Mouse (Mus musculus): ENCODE data around the gene Castor1.
"Not testable (repeated sequence)": the region's sequence is repeated elsewhere in the genome, so short reads cannot be mapped to it uniquely, and the experiment has no call there.

Gene Castor1

GRCm38 (mm10) chr11:4217914-4218629 lies at the start of gene Castor1:
Castor1 (plus strand) TSS chr11:4218225.
- DNase-seq (ENCODE audit: low spot score in 2 of 2): peak; percentile 56 to 57

GRCm38 (mm10) chr11:4174586-4174985 lies 43.4 kb upstream of the Castor1 start:
- peak; percentile 40 to 74 for DNase-seq (ENCODE audit: low spot score in 2 of 2)

GRCm38 (mm10) chr11:4177716-4178115 lies 40.3 kb upstream of the Castor1 start:
- no peak for DNase-seq (ENCODE audit: low spot score in 2 of 2)

GRCm38 (mm10) chr11:4182061-4182460 lies 36.0 kb upstream of the Castor1 start:
- DNase-seq (ENCODE audit: low spot score in 2 of 2): no peak

- DNase-seq (ENCODE audit: low spot score in 2 of 2): no peak
Observed at GRCm38 (mm10) chr11:4183511-4183910, 34.5 kb upstream of the Castor1 start.

GRCm38 (mm10) chr11:4184251-4184952 lies 33.6 kb upstream of the Castor1 start:
- no peak for DNase-seq (ENCODE audit: low spot score in 2 of 2)

- not testable (repeated sequence) for DNase-seq (ENCODE audit: low spot score in 2 of 2)
Observed at GRCm38 (mm10) chr11:4185480-4185879, 32.5 kb upstream of the Castor1 start.

- peak; percentile 96 for DNase-seq (ENCODE audit: low spot score in 2 of 2)
Observed at GRCm38 (mm10) chr11:4186486-4187317, 31.3 kb upstream of the Castor1 start, which contains the start of gene Tbc1d10a. Tbc1d10a (plus strand) TSS chr11:4186789.

- no peak for DNase-seq (ENCODE audit: low spot score in 2 of 2)
Observed at GRCm38 (mm10) chr11:4187318-4187700, 30.7 kb upstream of the Castor1 start.

GRCm38 (mm10) chr11:4189182-4189581 lies 28.8 kb upstream of the Castor1 start:
- no peak for DNase-seq (ENCODE audit: low spot score in 2 of 2)

GRCm38 (mm10) chr11:4190677-4191076 lies 27.3 kb upstream of the Castor1 start:
- DNase-seq (ENCODE audit: low spot score in 2 of 2): no peak

- DNase-seq (ENCODE audit: low spot score in 2 of 2): no peak
Observed at GRCm38 (mm10) chr11:4192757-4193156, 25.3 kb upstream of the Castor1 start.

- no peak for DNase-seq (ENCODE audit: low spot score in 2 of 2)
Observed at GRCm38 (mm10) chr11:4193420-4193819, 24.6 kb upstream of the Castor1 start.

- DNase-seq (ENCODE audit: low spot score in 2 of 2): no peak
Observed at GRCm38 (mm10) chr11:4195597-4196031, 22.4 kb upstream of the Castor1 start.

GRCm38 (mm10) chr11:4196636-4197035 lies 21.4 kb upstream of the Castor1 start:
- no peak for DNase-seq (ENCODE audit: low spot score in 2 of 2)

GRCm38 (mm10) chr11:4197691-4198090 lies 20.3 kb upstream of the Castor1 start:
- no peak for DNase-seq (ENCODE audit: low spot score in 2 of 2)

- DNase-seq (ENCODE audit: low spot score in 2 of 2): no peak
Observed at GRCm38 (mm10) chr11:4201981-4202700, 15.9 kb upstream of the Castor1 start.

GRCm38 (mm10) chr11:4202995-4203704 lies 14.9 kb upstream of the Castor1 start:
- DNase-seq (ENCODE audit: low spot score in 2 of 2): no peak

GRCm38 (mm10) chr11:4203705-4204074 lies 14.3 kb upstream of the Castor1 start:
- no peak for DNase-seq (ENCODE audit: low spot score in 2 of 2)

- DNase-seq (ENCODE audit: low spot score in 2 of 2): no peak
Observed at GRCm38 (mm10) chr11:4205097-4205655, 12.8 kb upstream of the Castor1 start.

GRCm38 (mm10) chr11:4205951-4206350 lies 12.1 kb upstream of the Castor1 start:
- DNase-seq (ENCODE audit: low spot score in 2 of 2): no peak
